Mouse (Mus musculus): ENCODE data around the gene Apoe. TPM values are rescaled to one million over a fixed set of nuclear protein-coding genes. Genes with fewer than 3 reads are reported as not detected.

Gene Apoe
- polyA plus RNA-seq, 1 experiment from 2014 or later: 686 TPM

- no peak overlapping the region for H3K4me2 ChIP-seq (ENCODE audit: low read length)
- WGBS: 10% methylated on average over 8 of the region's 8 CpGs
- H3K27ac ChIP-seq (ENCODE audit: low read length): no peak overlapping the region
- H3K9me3 ChIP-seq (replicated peaks; ENCODE audit: control insufficient read depth, low read length, poor library complexity, severe bottlenecking): no peaks in the 10 kb centered on the region
- peaks cover 8% of the 10 kb centered on the region for H3K4me1 ChIP-seq (ENCODE audit: control insufficient read depth, insufficient read depth, low read length)
- no peak overlapping the region for H3K4me3 ChIP-seq (ENCODE audit: low read depth, low read length)
- peaks cover 11% of the 10 kb centered on the region for H3K36me3 ChIP-seq (ENCODE audit: control insufficient read depth, insufficient read depth, low read length)
- no peak for ATAC-seq
- no peak overlapping the region for H3K9ac ChIP-seq (ENCODE audit: low read depth, low read length)
- no peaks in the 10 kb centered on the region for H3K27me3 ChIP-seq (ENCODE audit: control insufficient read depth, insufficient read depth, low read depth, low read length)
These were observed 42.5 kb upstream of the Apoe start for GRCm38 (mm10) chr7:19741329-19742031.

DNA sequence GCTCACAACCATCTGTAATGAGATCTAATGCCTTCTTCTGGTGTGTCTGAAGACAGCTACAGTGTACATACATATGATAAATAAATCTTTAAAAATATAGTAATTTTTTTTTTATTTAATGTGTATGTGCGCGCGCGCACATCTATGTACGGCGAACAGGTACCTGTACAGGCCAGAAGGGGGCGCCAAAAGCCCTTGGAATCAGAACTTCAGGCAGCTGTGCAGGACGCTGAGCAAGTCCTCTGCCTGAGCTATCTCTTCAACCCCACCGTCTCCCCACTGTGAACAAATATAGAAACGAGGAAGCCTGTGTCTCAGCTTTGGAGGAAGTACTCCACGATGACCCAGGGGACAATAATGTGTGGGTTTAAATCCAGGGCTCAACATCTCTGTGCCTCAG lies 41.3 kb upstream of the Apoe start:
- Histone ChIP-seq H3K27me3 (ENCODE audit: control insufficient read depth, insufficient read depth, low read depth, low read length) (no peaks in the 10 kb centered on the region), H3K4me1 (ENCODE audit: control insufficient read depth, insufficient read depth, low read length) (peaks cover 3% of the 10 kb centered on the region; the same call in 1 of the 2 replicates), H3K36me3 (ENCODE audit: control insufficient read depth, insufficient read depth, low read length) (peaks cover 16% of the 10 kb centered on the region), H3K9me3 (replicated peaks; ENCODE audit: control insufficient read depth, low read length, poor library complexity, severe bottlenecking) (no peaks in the 10 kb centered on the region), H3K4me3 (ENCODE audit: low read depth, low read length) (no peak overlapping the region), H3K4me2 (ENCODE audit: low read length) (no peak overlapping the region), H3K9ac (ENCODE audit: low read depth, low read length) (no peak overlapping the region), H3K27ac (ENCODE audit: low read length) (no peak overlapping the region)
- no peak for ATAC-seq
- WGBS: 94% methylated on average over 11 of the region's 11 CpGs

DNA sequence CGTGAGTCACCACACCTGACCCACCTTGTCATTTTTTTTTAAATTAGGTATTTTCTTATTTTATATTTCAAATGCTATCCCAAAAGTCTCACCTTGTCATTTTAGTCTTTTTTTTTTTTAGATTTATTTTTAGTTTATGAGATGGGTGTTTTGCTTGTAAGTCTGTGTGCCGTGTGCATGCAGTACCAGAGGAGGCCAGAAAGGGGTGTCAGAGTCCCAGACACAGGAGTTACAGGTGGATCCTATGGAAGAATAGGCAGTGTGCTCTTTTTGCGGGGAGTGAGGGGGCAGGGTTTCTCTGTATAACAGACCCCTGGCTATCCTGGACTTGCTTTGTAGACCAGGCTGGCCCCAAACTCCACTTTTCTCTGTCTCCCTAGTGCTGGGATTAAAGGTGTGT lies 39.8 kb upstream of the Apoe start:
- Histone ChIP-seq H3K9me3 (replicated peaks; ENCODE audit: control insufficient read depth, low read length, poor library complexity, severe bottlenecking) (no peaks in the 10 kb centered on the region), H3K27me3 (ENCODE audit: control insufficient read depth, insufficient read depth, low read depth, low read length) (no peaks in the 10 kb centered on the region), H3K4me3 (ENCODE audit: low read depth, low read length) (no peak overlapping the region), H3K9ac (ENCODE audit: low read depth, low read length) (no peak overlapping the region), H3K27ac (ENCODE audit: low read length) (no peak overlapping the region), H3K4me2 (ENCODE audit: low read length) (no peak overlapping the region), H3K36me3 (ENCODE audit: control insufficient read depth, insufficient read depth, low read length) (peaks cover 16% of the 10 kb centered on the region), H3K4me1 (ENCODE audit: control insufficient read depth, insufficient read depth, low read length) (peaks cover 3% of the 10 kb centered on the region; the same call in 1 of the 2 replicates)
- WGBS: 95% methylated on average over 3 of the region's 3 CpGs
- no peak for ATAC-seq

GRCm38 (mm10) chr7:19736389-19737057 lies 37.5 kb upstream of the Apoe start:
- no peak overlapping the region for H3K4me2 ChIP-seq (ENCODE audit: low read length)
- WGBS: 96% methylated on average over 16 of the region's 16 CpGs
- no peaks in the 10 kb centered on the region for H3K4me1 ChIP-seq (ENCODE audit: control insufficient read depth, insufficient read depth, low read length)
- no peak for ATAC-seq
- peaks cover 23% of the 10 kb centered on the region for H3K36me3 ChIP-seq (ENCODE audit: control insufficient read depth, insufficient read depth, low read length)
- no peak overlapping the region for H3K9ac ChIP-seq (ENCODE audit: low read depth, low read length)
- H3K27ac ChIP-seq (ENCODE audit: low read length): no peak overlapping the region
- H3K27me3 ChIP-seq (ENCODE audit: control insufficient read depth, insufficient read depth, low read depth, low read length): no peaks in the 10 kb centered on the region
- H3K4me3 ChIP-seq (ENCODE audit: low read depth, low read length): no peak overlapping the region
- H3K9me3 ChIP-seq (replicated peaks; ENCODE audit: control insufficient read depth, low read length, poor library complexity, severe bottlenecking): no peaks in the 10 kb centered on the region

- ATAC-seq: no peak
- WGBS: 87% methylated on average over 10 of the region's 10 CpGs
- Histone ChIP-seq H3K27ac (ENCODE audit: low read length) (no peak overlapping the region), H3K27me3 (ENCODE audit: control insufficient read depth, insufficient read depth, low read depth, low read length) (no peaks in the 10 kb centered on the region), H3K36me3 (ENCODE audit: control insufficient read depth, insufficient read depth, low read length) (peaks cover 31% of the 10 kb centered on the region), H3K4me1 (ENCODE audit: control insufficient read depth, insufficient read depth, low read length) (no peaks in the 10 kb centered on the region), H3K9me3 (replicated peaks; ENCODE audit: control insufficient read depth, low read length, poor library complexity, severe bottlenecking) (no peaks in the 10 kb centered on the region), H3K9ac (ENCODE audit: low read depth, low read length) (no peak overlapping the region), H3K4me2 (ENCODE audit: low read length) (no peak overlapping the region), H3K4me3 (ENCODE audit: low read depth, low read length) (no peak overlapping the region)
These were observed 35.2 kb upstream of the Apoe start for GRCm38 (mm10) chr7:19734178-19734666.

DNA sequence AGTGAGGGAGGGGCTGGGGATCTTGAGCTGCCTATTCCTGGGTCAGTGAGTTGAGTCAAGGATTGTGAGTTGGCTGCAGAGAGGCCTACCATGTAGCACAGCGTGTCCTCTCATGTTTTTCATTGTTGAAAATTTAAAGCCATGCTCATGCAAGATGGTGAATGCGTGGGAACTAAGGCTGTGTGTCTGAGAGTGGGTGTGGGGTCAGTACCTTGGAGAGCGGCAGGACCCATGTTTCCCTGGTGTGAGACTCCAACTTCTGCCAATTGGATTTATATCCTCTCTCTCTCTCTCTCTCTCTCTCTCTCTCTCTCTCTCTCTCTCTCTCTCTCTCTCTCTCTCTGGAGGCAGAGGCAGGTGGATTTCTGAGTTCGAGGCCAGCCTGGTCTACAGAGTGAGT lies 27.6 kb upstream of the Apoe start:
- H3K36me3 ChIP-seq (ENCODE audit: control insufficient read depth, insufficient read depth, low read length): peaks cover 33% of the 10 kb centered on the region

DNA sequence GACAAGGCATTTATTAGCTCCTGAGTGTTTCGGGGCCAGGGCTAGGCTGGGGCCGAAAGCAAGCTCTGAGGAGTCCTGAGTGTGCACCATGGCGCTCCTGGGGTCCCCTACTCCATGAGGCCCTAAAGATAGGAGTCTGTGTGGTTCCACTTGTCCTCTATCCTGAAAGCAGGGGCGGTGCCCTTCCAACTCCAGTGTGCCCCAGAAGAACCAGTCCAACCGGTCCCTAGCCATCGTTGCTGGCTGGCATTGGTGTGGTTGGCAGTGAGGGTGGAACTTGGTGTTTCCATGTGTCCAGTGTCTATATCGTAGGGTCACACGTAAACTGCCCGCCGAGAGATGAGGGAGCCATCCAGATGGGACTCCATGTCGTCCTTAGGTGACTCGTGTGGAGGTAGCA lies 25.2 kb upstream of the Apoe start:
- H3K9me3 ChIP-seq (replicated peaks; ENCODE audit: control insufficient read depth, low read length, poor library complexity, severe bottlenecking): no peaks in the 10 kb centered on the region; the same call in 1 of the 2 replicates
- no peak overlapping the region for H3K27ac ChIP-seq (ENCODE audit: low read length)
- H3K4me2 ChIP-seq (ENCODE audit: low read length): no peak overlapping the region
- H3K27me3 ChIP-seq (ENCODE audit: control insufficient read depth, insufficient read depth, low read depth, low read length): no peaks in the 10 kb centered on the region
- 97% methylated on average over 12 of the region's 12 CpGs for WGBS
- no peak overlapping the region for H3K4me3 ChIP-seq (ENCODE audit: low read depth, low read length)
- ATAC-seq: no peak
- H3K9ac ChIP-seq (ENCODE audit: low read depth, low read length): no peak overlapping the region
- peaks cover 20% of the 10 kb centered on the region for H3K36me3 ChIP-seq (ENCODE audit: control insufficient read depth, insufficient read depth, low read length)
- no peaks in the 10 kb centered on the region for H3K4me1 ChIP-seq (ENCODE audit: control insufficient read depth, insufficient read depth, low read length)

More for the DNA sequence above, 27.6 kb upstream of the Apoe start:
- Histone ChIP-seq H3K9me3 (replicated peaks; ENCODE audit: control insufficient read depth, low read length, poor library complexity, severe bottlenecking) (no peaks in the 10 kb centered on the region), H3K27me3 (ENCODE audit: control insufficient read depth, insufficient read depth, low read depth, low read length) (no peaks in the 10 kb centered on the region), H3K9ac (ENCODE audit: low read depth, low read length) (no peak overlapping the region), H3K4me1 (ENCODE audit: control insufficient read depth, insufficient read depth, low read length) (no peaks in the 10 kb centered on the region), H3K4me3 (ENCODE audit: low read depth, low read length) (no peak overlapping the region), H3K27ac (ENCODE audit: low read length) (no peak overlapping the region), H3K4me2 (ENCODE audit: low read length) (no peak overlapping the region)
- no peak for ATAC-seq
- 89% methylated on average over 4 of the region's 4 CpGs for WGBS

DNA sequence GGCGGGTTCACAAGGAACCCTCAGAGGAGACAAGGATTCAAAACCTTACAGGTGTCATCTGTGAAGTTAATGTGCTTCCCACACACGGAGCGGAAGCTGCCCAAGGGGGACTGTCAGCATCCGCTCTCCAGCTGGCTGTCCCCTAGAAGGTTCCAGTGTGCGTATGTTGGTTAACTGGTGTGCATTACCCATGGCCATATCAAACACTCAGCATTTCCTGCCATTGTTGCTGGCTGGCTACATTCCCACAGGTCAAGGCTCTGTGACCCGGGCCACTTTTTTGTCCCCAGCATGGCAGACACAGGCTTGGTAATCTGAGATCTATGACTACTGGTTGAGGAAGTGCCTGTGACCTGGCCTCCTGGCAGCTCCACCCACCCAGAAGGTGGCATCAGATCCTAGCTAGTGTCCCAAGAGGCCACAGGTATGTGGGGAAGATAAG lies 23.8 kb upstream of the Apoe start:
- H3K27me3 ChIP-seq (ENCODE audit: control insufficient read depth, insufficient read depth, low read depth, low read length): no peaks in the 10 kb centered on the region
- no peaks in the 10 kb centered on the region; the same call in 1 of the 2 replicates for H3K9me3 ChIP-seq (replicated peaks; ENCODE audit: control insufficient read depth, low read length, poor library complexity, severe bottlenecking)
- no peak overlapping the region for H3K4me2 ChIP-seq (ENCODE audit: low read length)
- no peak overlapping the region for H3K4me3 ChIP-seq (ENCODE audit: low read depth, low read length)
- no peak overlapping the region for H3K27ac ChIP-seq (ENCODE audit: low read length)
- 95% methylated on average over 6 of the region's 6 CpGs for WGBS
- H3K9ac ChIP-seq (ENCODE audit: low read depth, low read length): no peak overlapping the region
- H3K36me3 ChIP-seq (ENCODE audit: control insufficient read depth, insufficient read depth, low read length): peaks cover 19% of the 10 kb centered on the region
- ATAC-seq: no peak
- H3K4me1 ChIP-seq (ENCODE audit: control insufficient read depth, insufficient read depth, low read length): no peaks in the 10 kb centered on the region

GRCm38 (mm10) chr7:19719200-19719599 lies 20.2 kb upstream of the Apoe start:
- H3K4me3 ChIP-seq (ENCODE audit: low read depth, low read length): no peak overlapping the region
- H3K27ac ChIP-seq (ENCODE audit: low read length): no peak overlapping the region
- ATAC-seq: no peak
- H3K36me3 ChIP-seq (ENCODE audit: control insufficient read depth, insufficient read depth, low read length): peaks cover 10% of the 10 kb centered on the region
- WGBS: 96% methylated on average over 4 of the region's 4 CpGs
- H3K4me2 ChIP-seq (ENCODE audit: low read length): no peak overlapping the region
- no peaks in the 10 kb centered on the region for H3K27me3 ChIP-seq (ENCODE audit: control insufficient read depth, insufficient read depth, low read depth, low read length)
- H3K4me1 ChIP-seq (ENCODE audit: control insufficient read depth, insufficient read depth, low read length): peaks cover 11% of the 10 kb centered on the region
- no peak overlapping the region for H3K9ac ChIP-seq (ENCODE audit: low read depth, low read length)
- H3K9me3 ChIP-seq (replicated peaks; ENCODE audit: control insufficient read depth, low read length, poor library complexity, severe bottlenecking): no peaks in the 10 kb centered on the region; the same call in 1 of the 2 replicates

All from midbrain, embryonic 16.5 days (tissue).